Mouse (Mus musculus) testis, adult 2 months (tissue): Measurements from ENCODE around the gene Dusp28. TPM values are rescaled to one million over a fixed set of nuclear protein-coding genes. Genes with fewer than 3 reads are reported as not detected.
"Not testable (repeated sequence)": the region's sequence is repeated elsewhere in the genome, so short reads cannot be mapped to it uniquely, and the experiment has no call there.

Experiments used
- H3K27ac ChIP-seq: fragments of 200-500 bp; 2 replicates; pipeline ENCODE4 v1.5.1; 2012; ENCODE audit warnings: low read depth, low read length; ENCODE audit not compliant: control insufficient read depth, insufficient read depth
- H3K27me3 ChIP-seq: fragments of 200-500 bp; 2 replicates; pipeline ENCODE4 v1.6.1; 2012; ENCODE audit warnings: mild to moderate bottlenecking, low read length, moderate library complexity; ENCODE audit not compliant: control insufficient read depth, insufficient read depth
- H3K36me3 ChIP-seq: fragments of 200-500 bp; 2 replicates; pipeline ENCODE4 v1.6.1; 2012; ENCODE audit warnings: mild to moderate bottlenecking, low read length; ENCODE audit not compliant: control insufficient read depth, insufficient read depth
- H3K4me1 ChIP-seq: fragments of 200-500 bp; 2 replicates; pipeline ENCODE4 v1.6.1; 2012; ENCODE audit warnings: low read length; ENCODE audit not compliant: control insufficient read depth, insufficient read depth
- H3K4me3 ChIP-seq: fragments of 200-500 bp; 2 replicates; pipeline ENCODE4 v1.5.1; 2012; ENCODE audit warnings: low read depth, mild to moderate bottlenecking, low read length, moderate library complexity, mixed read lengths; ENCODE audit not compliant: control insufficient read depth
- CTCF ChIP-seq: fragments of 200-500 bp; IDR thresholded peaks from 2 replicates; pipeline ENCODE4 v1.5.1; 2012; ENCODE audit warnings: low read depth, mild to moderate bottlenecking, inconsistent platforms, low read length, moderate library complexity; ENCODE audit not compliant: control insufficient read depth, insufficient read depth, insufficient replicate concordance
- POLR2A ChIP-seq: fragments of 200-500 bp; IDR thresholded peaks from 2 replicates; pipeline ENCODE4 v1.6.1; 2012; ENCODE audit warnings: low read depth, mild to moderate bottlenecking, inconsistent platforms, low read length, moderate library complexity; ENCODE audit not compliant: control insufficient read depth
- polyA plus RNA-seq: library from polyadenylated mRNA; depleted of rRNA; stranded (reverse); fragments of >200 nt; gene quantifications from 2 replicates; pipeline ENCODE4 v1.2.3, GENCODE M21; 2012; rRNA removed

The Dusp28 gene
- polyA plus RNA-seq, 1 experiment = 5.7 TPM

DNA sequence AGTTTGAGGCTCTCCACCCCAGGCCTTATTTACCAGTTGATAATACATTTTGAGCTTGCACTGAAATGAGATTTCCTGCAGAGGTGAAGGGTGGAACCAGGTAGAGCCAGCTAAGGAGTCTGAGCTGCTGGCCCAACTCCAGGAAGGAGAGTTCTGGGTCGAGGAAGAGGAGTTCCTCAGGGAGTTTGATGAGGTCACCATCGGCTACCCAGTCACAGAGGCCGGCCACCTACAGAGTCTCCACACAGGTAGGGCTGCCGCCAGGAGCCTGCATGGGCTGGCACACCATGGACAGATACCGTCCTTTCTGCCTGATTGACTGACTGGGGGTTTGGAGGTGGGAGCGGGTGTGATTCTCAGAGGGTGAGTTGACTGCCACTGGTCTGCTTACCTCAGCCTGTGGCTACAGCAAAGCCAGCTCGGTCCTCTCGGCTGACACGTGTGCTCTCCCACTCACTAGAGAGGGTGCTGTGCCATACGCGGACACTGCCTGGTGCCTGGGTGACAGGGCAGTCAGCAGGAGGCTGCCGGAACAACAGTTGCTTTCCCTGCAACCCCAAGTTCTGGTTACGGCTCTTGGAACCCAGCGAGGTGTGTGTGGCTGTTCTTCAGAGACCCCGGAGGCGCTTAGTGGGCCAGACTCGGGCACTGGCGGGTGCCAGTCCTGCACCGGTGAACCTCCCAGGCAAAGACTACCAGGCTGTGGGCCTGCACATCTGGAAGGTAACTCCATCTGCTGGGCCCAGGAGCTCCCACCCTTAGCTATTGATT lies 36.6 kb downstream of the Dusp28 start:
- peaks cover 11% of the 10 kb centered on the region for H3K36me3 ChIP-seq
- TF ChIP-seq CTCF = no peak
- no peak for TF ChIP-seq POLR2A
- no peaks in the 10 kb centered on the region for H3K27me3 ChIP-seq
- no peaks in the 10 kb centered on the region for H3K4me1 ChIP-seq
- H3K4me3 ChIP-seq = no peak overlapping the region
- H3K27ac ChIP-seq = no peak overlapping the region

GRCm38 (mm10) chr1:92947966-92948365 lies 41.2 kb downstream of the Dusp28 start:
- TF ChIP-seq CTCF (no peak), POLR2A (no peak)
- no peak overlapping the region for H3K27ac ChIP-seq
- H3K27me3 ChIP-seq = no peaks in the 10 kb centered on the region
- H3K36me3 ChIP-seq = peaks cover 2% of the 10 kb centered on the region
- no peak overlapping the region for H3K4me3 ChIP-seq
- H3K4me1 ChIP-seq = no peaks in the 10 kb centered on the region

- Histone ChIP-seq H3K27me3 (no peaks in the 10 kb centered on the region), H3K4me1 (no peaks in the 10 kb centered on the region), H3K27ac (no peak overlapping the region), H3K4me3 (no peak overlapping the region), H3K36me3 (peaks cover 2% of the 10 kb centered on the region)
- TF ChIP-seq CTCF = peak; percentile 15; the same call in 1 of the 2 replicates
- TF ChIP-seq POLR2A = no peak
Measured at GRCm38 (mm10) chr1:92949426-92949825, 42.6 kb downstream of the Dusp28 start.

DNA sequence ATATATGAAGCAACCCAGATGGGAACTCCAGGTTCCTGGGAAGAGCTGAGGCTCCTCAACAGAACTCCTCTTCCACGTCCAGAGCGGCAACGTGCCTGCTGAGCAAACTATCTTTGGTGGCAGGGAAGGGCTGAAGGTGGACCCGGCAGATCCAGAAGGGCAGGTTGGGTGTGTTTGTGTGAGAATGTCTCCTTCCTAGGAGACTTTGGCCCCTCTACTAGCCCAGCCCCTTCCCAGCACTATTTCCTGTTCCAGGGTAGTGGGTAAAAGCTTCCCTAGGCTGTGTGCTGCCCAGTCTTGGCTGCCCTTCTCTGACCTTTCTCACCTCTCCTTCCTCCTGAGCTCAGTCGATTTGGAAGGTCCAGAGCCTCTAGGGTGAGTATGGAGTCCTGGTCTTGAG lies 43.8 kb downstream of the Dusp28 start, which contains the start of gene Gpr35:
Gpr35 (plus strand) TSS at position 259 of the 400 bp plus-strand sequence.
- no peak within 1 kb of the TSS for H3K27ac ChIP-seq

DNA sequence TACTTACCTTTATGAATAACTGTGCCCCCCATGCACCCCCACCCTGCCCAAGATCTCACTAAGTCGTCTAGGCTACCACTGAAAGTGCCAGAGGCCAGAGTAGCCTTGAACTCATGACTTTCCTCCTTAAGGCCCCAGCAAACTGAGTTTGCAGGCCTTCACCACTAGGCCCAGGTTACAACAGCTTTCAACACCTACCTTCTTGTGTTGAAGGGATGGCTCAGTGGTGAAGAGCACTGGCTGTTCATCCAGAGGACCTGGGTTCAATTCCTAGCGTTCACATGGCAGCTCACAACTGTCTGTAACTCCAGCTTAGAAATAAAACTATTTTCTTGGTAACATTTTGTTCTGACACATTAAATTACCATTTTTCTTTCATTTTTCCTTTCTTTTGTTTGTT lies 46.9 kb downstream of the Dusp28 start:
- no peak overlapping the region for H3K4me3 ChIP-seq
- no peaks in the 10 kb centered on the region; the same call in 1 of the 2 replicates for H3K36me3 ChIP-seq
- no peaks in the 10 kb centered on the region for H3K27me3 ChIP-seq
- H3K27ac ChIP-seq = no peak overlapping the region
- H3K4me1 ChIP-seq = no peaks in the 10 kb centered on the region
- no peak for TF ChIP-seq POLR2A
- TF ChIP-seq CTCF = no peak

More for the DNA sequence above, 43.8 kb downstream of the Dusp28 start, which contains the start of gene Gpr35:
- H3K36me3 ChIP-seq = peaks cover 2% of the 10 kb centered on the region
- H3K4me3 ChIP-seq = no peak within 1 kb of the TSS
- H3K27me3 ChIP-seq = no peaks in the 10 kb centered on the region
- TF ChIP-seq POLR2A = no peak
- TF ChIP-seq CTCF = no peak
- no peaks in the 10 kb centered on the region for H3K4me1 ChIP-seq

GRCm38 (mm10) chr1:92956571-92957335 lies 50.0 kb downstream of the Dusp28 start:
- TF ChIP-seq CTCF = peak; percentile 31; the same call in 1 of the 2 replicates
- not testable (repeated sequence) for H3K4me3 ChIP-seq, H3K4me1 ChIP-seq, H3K27ac ChIP-seq, H3K36me3 ChIP-seq, H3K27me3 ChIP-seq

Other genes starting within 250 kb of the Dusp28 start
- gene Gpc1, start 75.3 kb upstream of the Dusp28 start, polyA plus RNA-seq = 1.9 and 2.8 TPM in 2 replicates
- 50.5 and 53.4 TPM in 2 replicates for gene Ankmy1, start 4.1 kb upstream of the Dusp28 start, polyA plus RNA-seq
- gene Rnpepl1, start 3.8 kb downstream of the Dusp28 start, polyA plus RNA-seq = 88.8 and 99.3 TPM in 2 replicates
- gene Capn10, start 27.4 kb downstream of the Dusp28 start, polyA plus RNA-seq = 31.9 and 32.5 TPM in 2 replicates
- 0.70 and 0.88 TPM in 2 replicates for gene Gpr35, start 43.9 kb downstream of the Dusp28 start, polyA plus RNA-seq
- gene Aqp12, start 99.4 kb downstream of the Dusp28 start, polyA plus RNA-seq = 0.37 and 0.59 TPM in 2 replicates
- 11.4 and 12.4 TPM in 2 replicates for gene Kif1a, start 195.0 kb downstream of the Dusp28 start, polyA plus RNA-seq
- not detected in 2 replicates for gene Agxt, start 228.3 kb downstream of the Dusp28 start, polyA plus RNA-seq